In the genomic region with DNA sequence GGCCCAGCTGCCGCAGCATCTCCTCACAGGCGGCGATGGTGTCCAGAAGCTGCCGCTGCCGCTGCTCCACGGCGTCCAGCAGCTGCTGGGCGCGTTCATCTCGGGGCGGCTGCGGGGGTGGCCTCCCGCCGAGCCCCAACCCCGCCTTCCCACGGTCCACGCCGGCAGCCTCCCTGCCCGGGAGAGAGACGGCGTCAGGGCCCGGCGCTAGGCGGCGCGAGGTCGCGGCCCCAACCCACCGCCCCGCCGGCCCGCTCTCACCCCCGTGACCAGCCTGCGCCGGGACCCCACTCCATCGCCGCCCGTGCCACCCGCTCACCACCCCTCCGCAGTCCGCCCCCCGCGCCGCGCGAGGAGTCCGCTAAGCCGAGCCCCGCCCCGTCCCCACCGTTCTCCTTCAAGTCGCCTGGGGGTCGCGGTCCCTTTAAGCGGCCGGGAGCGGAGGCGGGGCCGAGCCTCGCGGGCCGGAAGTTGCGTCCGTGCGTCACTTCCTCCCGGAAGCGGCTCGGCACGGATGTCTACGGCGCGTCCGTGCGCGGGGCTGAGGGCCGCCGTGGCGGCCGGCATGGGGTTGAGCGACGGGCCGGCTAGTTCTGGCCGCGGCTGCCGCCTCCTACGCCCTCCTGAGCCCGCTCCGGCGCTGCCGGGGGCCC, we compare ENCODE assay signal across 8 mouse cellular contexts. TPM values are rescaled to one million over a fixed set of nuclear protein-coding genes. Genes with fewer than 3 reads are reported as not detected.
DNase-seq lines count a peak whose midpoint lies in the region; ATAC-seq and TF ChIP-seq lines count a peak whose summit lies in the region.

Yrdc (plus strand) TSS at position 419 of the 653 bp plus-strand sequence.

- peak; percentile 64 for TF ChIP-seq POLR2A in heart, adult 2 months (IDR thresholded peaks at IDR 0.05; ENCODE audit: insufficient read depth, low read depth, low read length)

- TF ChIP-seq EP300 in heart, adult 2 months (IDR thresholded peaks at IDR 0.05; ENCODE audit: insufficient read depth, low read depth, low read length), result no peak

- H3K4me3 ChIP-seq in embryonic facial prominence, embryonic 13.5 days, result peak within 1 kb of the TSS; percentile 98
- peak within 1 kb of the TSS; percentile 92 for H3K4me3 ChIP-seq in heart, adult 2 months
- H3K4me3 ChIP-seq in limb, embryonic 13.5 days, result peak within 1 kb of the TSS; percentile 99
- H3K4me3 ChIP-seq in midbrain, embryonic 16.5 days (ENCODE audit: low read depth, low read length), result peak within 1 kb of the TSS; percentile 94

- ATAC-seq in embryonic facial prominence, embryonic 13.5 days (ENCODE audit: insufficient number of reproducible peaks, insufficient read depth, low FRiP score, low TSS enrichment, low read depth), result peak; percentile 89
- peak; percentile 93 for ATAC-seq in limb, embryonic 13.5 days (ENCODE audit: low FRiP score, low read depth)
- ATAC-seq in midbrain, embryonic 16.5 days, result peak; percentile 93

- H3K36me3 ChIP-seq in embryonic facial prominence, embryonic 13.5 days, result peaks cover 36% of the 10 kb centered on the region
- H3K36me3 ChIP-seq in heart, adult 2 months (ENCODE audit: control insufficient read depth, insufficient read depth, low read length), result no peaks in the 10 kb centered on the region; the same call in 1 of the 2 replicates
- H3K36me3 ChIP-seq in limb, embryonic 13.5 days, result peaks cover 35% of the 10 kb centered on the region
- H3K36me3 ChIP-seq in midbrain, embryonic 16.5 days (ENCODE audit: control insufficient read depth, insufficient read depth, low read length), result peaks cover 13% of the 10 kb centered on the region; the same call in 1 of the 2 replicates

- DNase-seq in 3134 (ENCODE audit: extremely low read depth, insufficient read length, low spot score), result peak; percentile 95
- peak; percentile 95 to 96 for DNase-seq in adrenal gland, postnatal 36 days
- DNase-seq in heart, adult 2 months, result peak; percentile 96 to 97
- peak; percentile 91 to 93 for DNase-seq in kidney, adult 8-10 months
- DNase-seq in spleen, postnatal 10 days (ENCODE audit: low spot score in 2 of 2), result peak; percentile 92 to 94

- intact Hi-C loops in heart, adult 2 months (cut with DNase I), result loop anchor here (1.0 to 10.0 kb wide), 3 partner anchors 87 to 214 kb away; partner anchors contain the start of genes 9930104L06Rik, Cdca8, Dnali1 and Sf3a3

- H3K27me3 ChIP-seq in embryonic facial prominence, embryonic 13.5 days, result no peaks in the 10 kb centered on the region
- no peaks in the 10 kb centered on the region for H3K27me3 ChIP-seq in heart, adult 2 months (ENCODE audit: control insufficient read depth, insufficient read depth, low read length)
- no peaks in the 10 kb centered on the region for H3K27me3 ChIP-seq in limb, embryonic 13.5 days
- H3K27me3 ChIP-seq in midbrain, embryonic 16.5 days (ENCODE audit: control insufficient read depth, insufficient read depth, low read depth, low read length), result no peaks in the 10 kb centered on the region

- WGBS in embryonic facial prominence, embryonic 13.5 days, result under 1% methylated on average over 80 of the region's 90 CpGs
- WGBS in heart, adult 2 months, result under 1% methylated on average over 73 of the region's 90 CpGs
- WGBS in limb, embryonic 13.5 days, result under 1% methylated on average over 84 of the region's 90 CpGs
- under 1% methylated on average over 77 of the region's 90 CpGs for WGBS in midbrain, embryonic 16.5 days

- H3K9ac ChIP-seq in embryonic facial prominence, embryonic 13.5 days, result peak within 1 kb of the TSS; percentile 90
- peak within 1 kb of the TSS; percentile 99 for H3K9ac ChIP-seq in heart, adult 2 months (ENCODE audit: low read depth, low read length)
- peak within 1 kb of the TSS; percentile 89 for H3K9ac ChIP-seq in limb, embryonic 13.5 days
- peak within 1 kb of the TSS; percentile 94 for H3K9ac ChIP-seq in midbrain, embryonic 16.5 days (ENCODE audit: low read depth, low read length)

- H3K79me2 ChIP-seq in heart, adult 2 months (replicated peaks; ENCODE audit: control insufficient read depth, insufficient read depth, low read length), result no peaks in the 10 kb centered on the region

- peak within 1 kb of the TSS; percentile 79 for H3K4me2 ChIP-seq in embryonic facial prominence, embryonic 13.5 days
- H3K4me2 ChIP-seq in limb, embryonic 13.5 days (replicated peaks), result peak within 1 kb of the TSS; percentile 91
- H3K4me2 ChIP-seq in midbrain, embryonic 16.5 days (ENCODE audit: low read length), result peak within 1 kb of the TSS; percentile 98

- peak; percentile 64 for TF ChIP-seq CTCF in heart, adult 2 months (IDR thresholded peaks at IDR 0.05)

- no peaks in the 10 kb centered on the region for H3K9me3 ChIP-seq in embryonic facial prominence, embryonic 13.5 days
- H3K9me3 ChIP-seq in limb, embryonic 13.5 days, result no peaks in the 10 kb centered on the region
- H3K9me3 ChIP-seq in midbrain, embryonic 16.5 days (replicated peaks; ENCODE audit: control insufficient read depth, low read length, poor library complexity, severe bottlenecking), result no peaks in the 10 kb centered on the region

- peak within 1 kb of the TSS; percentile 93 for H3K27ac ChIP-seq in embryonic facial prominence, embryonic 13.5 days
- H3K27ac ChIP-seq in heart, adult 2 months, result peak within 1 kb of the TSS; percentile 93
- peak within 1 kb of the TSS; percentile 89 for H3K27ac ChIP-seq in limb, embryonic 13.5 days
- H3K27ac ChIP-seq in midbrain, embryonic 16.5 days (ENCODE audit: low read length), result peak within 1 kb of the TSS; percentile 90

- peaks cover 21% of the 10 kb centered on the region for H3K4me1 ChIP-seq in embryonic facial prominence, embryonic 13.5 days
- H3K4me1 ChIP-seq in heart, adult 2 months (ENCODE audit: control insufficient read depth, insufficient read depth, low read length), result peaks cover 4% of the 10 kb centered on the region
- H3K4me1 ChIP-seq in limb, embryonic 13.5 days, result peaks cover 31% of the 10 kb centered on the region
- H3K4me1 ChIP-seq in midbrain, embryonic 16.5 days (ENCODE audit: control insufficient read depth, insufficient read depth, low read length), result peaks cover 26% of the 10 kb centered on the region

RNA-seq across cellular contexts. Expression of gene Yrdc, which starts in this region (rescaled TPM):
- total RNA-seq in adrenal gland, postnatal 36 days (2021), result 10 to 100 TPM; 47.0 to 50.6 TPM
- 33.5 and 39.6 TPM in 2 replicates for polyA plus RNA-seq in embryonic facial prominence, embryonic 13.5 days (2015; fragmentation: Nextera tagmentation; extraction: Ambion mirVana)
- total RNA-seq in heart, adult 2 months (2021), result 10 to 100 TPM; 21.6 to 22.6 TPM
- 18.4 and 38.6 TPM in 2 replicates for polyA plus RNA-seq in heart, adult 2 months (2012; rRNA removed)
- 32.1 and 37.1 TPM in 2 replicates for polyA plus RNA-seq in limb, embryonic 13.5 days (2015; fragmentation: Nextera tagmentation; extraction: Ambion mirVana)
- 39.1 and 41.6 TPM in 2 replicates for polyA plus RNA-seq in midbrain, embryonic 16.5 days (2015; fragmentation: Nextera tagmentation; extraction: Ambion mirVana)

Comparison
In these comparisons a context has a peak if more than half of its experiments do, and no peak if none do; other contexts are left out.
1. Peak in every context shown above with its lines: DNase-seq, ATAC-seq, H3K4me3 ChIP-seq and H3K27ac ChIP-seq.